Mouse (Mus musculus) right cerebral cortex, adult 2 months (tissue): ENCODE results near the gene Tuba3b.

ENCODE experiments used
- DNase-seq, 2 experiments: peaks; one replicate each; pipeline ENCODE4 v3.0.0; 2021 to 2022; ENCODE audit warnings: low spot score in 2 of 2

Gene Tuba3b

DNA sequence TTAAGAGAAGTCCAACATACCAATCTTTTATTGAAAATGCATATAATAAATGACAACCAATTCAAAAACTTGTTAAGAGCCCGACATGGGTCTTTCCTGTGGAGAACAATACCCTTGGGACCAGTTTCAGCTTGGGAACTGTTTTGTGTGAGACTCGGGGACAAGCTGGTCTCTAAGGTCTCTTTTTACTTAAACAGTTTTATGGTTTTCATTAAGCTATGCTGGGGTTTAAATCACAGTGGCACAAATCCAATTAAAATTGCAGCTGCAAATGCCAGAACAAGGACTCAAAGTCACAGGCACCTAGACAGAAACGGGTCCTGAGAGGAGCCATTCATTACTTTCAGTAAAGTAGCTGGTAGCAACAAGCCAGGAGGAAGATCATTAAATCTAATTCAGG is 10.4 kb upstream of the Tuba3b start:
- DNase-seq = no peak

DNA sequence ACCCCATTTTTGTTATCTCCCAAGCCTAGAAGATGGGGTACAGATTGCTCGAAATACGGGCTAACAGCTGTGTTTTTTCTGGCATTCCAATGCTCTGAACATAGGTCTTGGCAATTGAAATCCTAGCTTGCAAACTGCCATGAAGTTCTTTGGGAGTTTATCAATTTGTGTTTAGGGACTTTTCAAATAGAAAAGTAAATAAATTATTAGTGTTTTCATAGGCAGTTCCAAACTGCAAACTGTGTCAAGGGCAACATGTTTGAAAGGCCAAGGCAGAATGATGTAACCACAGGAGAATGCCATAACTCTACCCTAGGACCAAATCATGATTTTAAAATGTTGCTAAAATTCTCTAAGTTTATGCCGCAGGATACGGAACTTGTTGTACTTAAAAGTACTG is 7.8 kb upstream of the Tuba3b start:
- DNase-seq = no peak

DNA sequence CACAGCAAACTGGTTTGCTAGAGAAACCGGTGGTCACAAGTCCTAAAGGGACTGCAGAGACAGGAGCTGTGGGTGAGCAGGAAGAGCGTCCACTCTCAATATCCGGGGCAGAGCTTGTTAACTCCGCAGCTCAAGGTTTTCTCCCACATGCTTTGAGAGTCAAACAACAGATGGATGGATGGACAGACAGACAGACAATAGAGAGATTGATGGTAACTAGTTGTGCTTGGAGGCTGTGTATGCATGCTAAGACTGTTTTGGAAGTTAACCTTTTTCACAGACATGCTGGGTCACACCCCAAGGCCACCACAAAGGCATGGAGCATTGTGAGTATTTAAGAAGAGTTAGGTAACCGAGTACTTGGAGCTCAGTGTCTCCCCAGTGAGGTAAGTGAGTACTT is 6.9 kb upstream of the Tuba3b start:
- DNase-seq = no peak

DNA sequence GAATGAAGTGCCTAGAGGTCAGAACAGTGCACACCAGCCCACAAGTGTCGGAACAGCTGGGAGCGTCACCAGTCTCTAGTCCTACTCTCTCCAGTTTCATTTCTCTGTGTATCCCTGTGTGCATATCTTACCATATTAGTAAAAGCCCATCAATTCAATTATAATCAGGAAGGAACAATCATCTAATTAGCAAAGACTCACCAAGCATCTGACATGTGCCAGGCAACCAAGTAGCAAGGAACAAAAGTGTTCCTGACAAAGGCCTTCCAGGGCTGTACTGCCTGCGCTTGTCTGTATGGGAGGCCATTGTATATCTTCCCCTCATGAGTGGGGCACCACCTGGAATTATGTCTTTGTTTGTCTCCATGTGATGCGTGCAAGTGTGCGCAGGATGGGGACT is 4.7 kb upstream of the Tuba3b start:
- no peak for DNase-seq

DNA sequence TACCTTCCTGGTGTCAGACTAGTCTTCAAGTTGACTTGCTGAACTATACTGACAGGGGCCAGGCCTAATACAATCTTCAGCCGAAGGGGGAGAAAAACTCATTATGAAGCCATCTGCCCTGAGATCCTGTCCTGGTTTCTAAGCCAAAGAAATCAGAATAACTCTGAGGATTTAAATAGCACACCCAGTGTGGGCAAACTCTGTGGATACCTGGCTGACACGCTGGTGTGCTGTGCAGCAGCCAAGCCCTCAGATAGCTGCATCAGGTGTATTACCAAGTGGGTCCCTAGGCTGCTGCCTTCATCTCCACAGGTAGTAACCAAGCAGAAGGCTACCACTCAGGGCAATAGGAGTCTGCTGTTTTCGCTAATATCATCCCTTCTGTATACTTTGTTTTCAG is 2.9 kb upstream of the Tuba3b start:
- DNase-seq = no peak

DNA sequence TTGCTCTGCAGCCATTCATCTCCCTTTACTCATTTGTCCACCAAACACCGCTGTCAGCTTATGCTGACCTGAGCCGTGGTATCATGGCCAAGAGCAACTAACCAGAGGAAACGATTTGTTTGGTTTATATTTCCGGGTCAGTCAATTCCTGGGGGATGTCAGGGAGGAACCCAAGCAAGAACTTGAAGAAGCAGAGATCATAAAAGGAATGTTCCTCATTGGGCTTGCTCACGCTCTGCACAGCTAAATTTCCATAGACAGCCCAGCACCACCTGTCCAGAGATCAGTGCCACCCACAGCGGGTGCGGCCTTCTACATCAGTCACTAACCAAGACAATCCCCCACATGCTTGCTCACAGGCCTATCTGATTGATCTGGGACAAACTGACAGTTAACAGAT is 1.3 kb upstream of the Tuba3b start, which contains the start of gene Lmntd1:
Lmntd1 (minus strand) TSS at position 101 of the 400 bp plus-strand sequence.
- DNase-seq = no peak

DNA sequence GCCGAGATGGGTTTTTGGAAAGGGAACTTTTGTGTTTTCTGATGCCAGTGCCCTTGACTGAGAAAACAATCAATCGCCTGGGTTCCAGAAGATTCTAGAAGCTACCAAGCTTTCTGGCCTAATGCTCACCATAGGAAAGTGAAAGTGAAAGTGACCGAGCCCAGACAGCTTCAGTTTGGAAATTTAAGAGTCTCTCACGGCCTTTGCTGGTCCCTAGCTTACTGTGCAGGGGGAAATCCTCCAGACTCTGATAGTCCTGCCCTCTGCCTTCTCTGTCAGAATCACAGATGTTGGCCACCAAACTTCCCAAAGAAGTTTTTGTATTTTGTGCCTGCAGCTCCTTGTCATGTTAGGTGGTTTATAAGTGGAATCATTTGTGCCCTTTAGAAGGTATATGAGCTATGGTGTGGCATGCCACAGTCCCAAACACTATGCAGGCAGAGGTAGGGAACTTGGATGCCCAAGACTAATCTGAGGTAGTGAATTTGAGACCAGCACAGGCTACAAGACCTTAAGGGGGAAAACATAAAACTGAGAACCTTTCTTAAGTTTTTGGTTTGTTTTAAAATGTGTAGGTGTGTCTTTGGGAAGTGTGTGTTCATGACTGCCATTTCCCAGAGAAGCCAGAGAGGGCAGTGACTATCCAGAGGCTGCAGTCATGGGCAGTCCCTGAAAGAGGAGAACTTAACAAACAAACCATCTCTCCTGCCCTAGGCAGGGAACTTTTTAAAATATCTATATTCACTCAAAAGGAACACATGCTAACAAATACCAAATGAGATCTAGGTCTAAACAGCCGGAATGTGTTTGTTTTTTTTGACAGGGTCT is 1.1 kb downstream of the Tuba3b start:
- no peak for DNase-seq

DNA sequence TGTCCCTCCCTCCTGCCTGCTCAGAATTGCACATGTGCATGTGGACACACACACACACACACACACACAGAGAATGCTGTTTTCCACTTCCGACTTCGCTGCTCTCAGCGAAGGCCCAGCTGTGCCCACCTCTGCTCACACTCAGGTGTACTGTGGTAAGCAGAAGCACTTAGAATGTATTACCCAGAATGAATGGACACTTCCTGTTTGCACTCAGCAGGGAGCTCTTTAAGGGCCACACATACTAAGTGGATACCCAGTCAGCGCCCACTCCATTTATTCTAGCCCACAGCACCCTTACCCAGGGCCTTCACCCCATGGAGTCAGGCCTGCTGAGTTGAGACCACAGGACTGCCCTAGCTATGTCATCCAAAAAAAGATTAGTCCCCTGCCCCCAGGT is 7.6 kb downstream of the Tuba3b start:
- no peak for DNase-seq

DNA sequence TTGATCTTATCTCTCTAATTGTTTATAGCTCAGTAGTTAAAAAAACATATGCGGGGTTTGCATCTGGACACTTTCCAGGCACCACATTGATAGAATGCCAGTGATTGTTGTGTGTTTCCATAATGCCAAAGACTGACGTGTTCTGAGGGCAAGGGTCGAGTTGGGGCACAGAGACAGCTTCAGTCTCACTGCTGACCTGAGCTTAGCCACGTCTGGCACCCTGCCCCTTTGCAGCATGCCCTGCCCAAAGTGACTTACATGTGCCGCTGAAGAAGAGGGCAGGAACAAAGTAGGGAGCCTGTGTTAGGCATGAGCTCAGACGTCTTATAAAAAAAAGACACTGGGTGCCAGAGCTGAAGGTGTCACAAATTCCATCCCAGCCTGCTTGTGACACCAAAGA is 14.7 kb downstream of the Tuba3b start:
- DNase-seq = no peak

DNA sequence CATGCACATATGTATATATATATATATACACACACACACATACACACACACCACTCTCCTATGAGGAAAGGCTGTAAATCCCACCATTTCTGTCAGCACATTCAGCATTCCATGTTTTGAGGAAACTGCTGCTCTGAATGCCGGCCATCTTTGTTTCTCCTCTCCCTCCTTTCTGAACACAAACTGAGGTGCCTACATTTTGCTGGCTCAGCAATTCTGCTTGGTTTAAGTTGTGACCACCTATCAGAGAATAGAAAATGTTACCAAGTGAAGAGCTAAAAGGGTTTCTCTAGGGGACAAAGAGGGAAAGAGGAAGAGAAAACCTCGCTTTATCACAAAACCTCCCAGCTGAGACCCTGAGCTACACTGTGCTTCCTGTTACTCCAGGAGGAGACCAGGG is 18.9 kb downstream of the Tuba3b start:
- DNase-seq = no peak

DNA sequence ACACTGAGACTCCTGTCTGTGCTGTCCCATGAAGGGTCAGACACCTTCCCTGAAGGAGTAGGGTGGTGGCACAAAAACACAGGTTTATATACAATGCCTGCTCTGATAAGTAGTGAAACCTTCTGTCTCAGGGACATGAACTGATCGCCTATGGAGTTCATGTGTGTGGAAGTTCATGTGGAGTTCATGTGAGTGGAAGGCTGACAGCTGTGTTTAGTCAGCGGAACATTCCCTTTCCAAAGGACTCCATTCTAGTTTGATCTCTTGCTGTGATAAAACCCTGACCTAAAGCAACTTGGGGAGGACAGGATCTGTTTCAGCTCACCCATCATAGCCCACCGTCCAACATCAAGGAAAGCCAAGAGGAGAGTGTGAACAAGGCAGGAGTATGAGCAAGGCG is 21.1 kb downstream of the Tuba3b start:
- no peak for DNase-seq

DNA sequence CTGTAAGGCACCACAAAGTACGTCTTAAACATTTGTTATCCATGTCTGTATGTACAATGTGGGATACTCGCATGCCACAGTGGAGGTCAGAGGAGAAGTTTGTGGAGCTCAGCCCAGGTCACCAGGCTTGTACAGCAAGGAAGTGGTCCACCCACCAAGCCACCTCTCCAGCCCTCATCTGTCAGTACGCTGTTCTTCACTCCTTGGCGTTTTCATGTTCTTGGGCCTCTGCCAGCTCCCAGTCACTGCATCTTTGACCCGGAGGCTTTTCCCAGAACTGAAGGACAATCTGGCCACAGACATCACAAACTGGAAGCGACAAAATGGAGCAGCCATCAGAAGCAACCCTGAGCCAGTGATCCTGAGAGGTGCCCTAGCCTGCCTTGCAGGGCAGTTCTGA is 22.7 kb downstream of the Tuba3b start:
- no peak for DNase-seq

DNA sequence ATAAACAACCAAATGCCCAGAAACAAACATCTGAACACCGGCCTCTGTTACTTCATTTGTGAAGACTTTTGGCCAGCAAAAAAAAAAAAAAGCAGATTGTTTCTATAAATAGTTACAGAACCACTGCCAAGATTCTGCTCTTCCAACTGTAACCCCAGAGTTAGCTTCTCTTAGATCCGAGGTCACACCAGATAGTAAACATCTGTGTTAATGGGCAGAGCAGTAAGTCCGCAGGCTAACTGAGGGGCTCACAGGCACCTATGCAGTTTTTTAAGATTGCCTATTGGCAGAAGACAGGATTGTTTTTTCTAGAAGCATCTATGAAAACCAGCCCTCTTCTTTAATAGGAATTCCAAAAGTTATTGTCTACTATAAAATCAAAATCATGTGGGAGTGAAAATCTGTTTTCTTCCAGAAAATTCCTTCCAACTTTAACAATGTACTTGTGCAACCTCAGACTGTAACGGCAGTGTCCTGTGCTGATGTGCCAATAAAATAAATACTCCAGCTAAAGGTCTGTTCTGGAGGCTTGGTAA is 25.5 kb downstream of the Tuba3b start:
- DNase-seq = no peak

DNA sequence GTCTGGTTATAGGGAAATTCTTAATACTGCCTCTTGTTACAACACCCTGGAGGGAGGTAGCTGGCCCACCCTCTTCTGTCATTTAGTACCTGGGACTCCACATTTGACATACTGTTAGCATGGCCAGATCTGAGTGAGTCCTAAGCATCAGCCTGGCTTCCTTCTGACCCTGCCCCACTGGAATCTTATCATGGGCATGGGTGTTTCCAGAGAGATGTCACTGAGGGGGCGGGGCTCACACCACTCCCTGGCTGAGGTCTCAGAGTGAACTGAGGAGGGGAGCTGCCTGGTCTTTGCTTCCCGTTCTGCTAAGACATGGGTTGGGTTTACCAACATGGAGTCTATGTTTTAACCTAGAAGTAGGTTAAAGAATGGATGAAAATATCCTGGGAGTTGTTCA is 36.4 kb downstream of the Tuba3b start:
- no peak for DNase-seq

DNA sequence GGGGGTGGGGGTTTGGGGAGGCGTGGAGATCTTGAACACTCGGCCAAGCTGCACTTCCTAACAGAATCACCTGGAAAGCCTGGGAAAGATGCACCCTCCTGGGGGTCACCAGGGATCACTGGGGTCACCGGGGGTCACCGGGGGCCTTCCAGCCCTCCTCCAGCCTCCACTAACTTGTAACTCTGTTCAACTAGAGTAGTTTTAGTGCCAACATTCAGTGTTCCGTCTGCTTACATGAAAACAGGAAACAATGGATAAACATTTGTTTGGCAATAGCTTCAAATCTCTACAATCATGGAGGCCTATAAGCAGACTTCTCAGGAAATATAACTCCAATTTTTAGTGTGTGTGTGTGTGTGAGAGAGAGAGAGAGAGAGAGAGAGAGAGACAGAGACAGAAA is 37.4 kb downstream of the Tuba3b start:
- DNase-seq = no peak

DNA sequence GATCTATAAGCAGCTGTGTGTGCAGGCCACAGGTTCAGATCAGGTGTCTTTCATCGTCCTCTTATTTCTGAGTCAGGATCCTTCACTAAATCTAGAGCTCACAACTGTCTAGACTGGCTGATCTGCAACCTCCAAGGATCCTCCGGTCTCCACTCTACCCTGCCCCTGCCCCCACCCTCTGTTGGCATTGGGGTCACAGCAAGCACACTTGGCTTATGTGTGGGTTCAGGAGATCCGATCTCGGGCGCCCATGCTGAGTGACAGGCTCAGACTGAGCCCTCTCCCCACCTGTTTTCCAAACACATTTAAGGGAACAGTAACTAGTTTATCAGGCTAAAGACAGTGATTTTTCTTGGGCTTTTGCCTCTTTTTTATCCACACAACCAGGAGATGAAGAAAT is 38.1 kb downstream of the Tuba3b start:
- DNase-seq = no peak

DNA sequence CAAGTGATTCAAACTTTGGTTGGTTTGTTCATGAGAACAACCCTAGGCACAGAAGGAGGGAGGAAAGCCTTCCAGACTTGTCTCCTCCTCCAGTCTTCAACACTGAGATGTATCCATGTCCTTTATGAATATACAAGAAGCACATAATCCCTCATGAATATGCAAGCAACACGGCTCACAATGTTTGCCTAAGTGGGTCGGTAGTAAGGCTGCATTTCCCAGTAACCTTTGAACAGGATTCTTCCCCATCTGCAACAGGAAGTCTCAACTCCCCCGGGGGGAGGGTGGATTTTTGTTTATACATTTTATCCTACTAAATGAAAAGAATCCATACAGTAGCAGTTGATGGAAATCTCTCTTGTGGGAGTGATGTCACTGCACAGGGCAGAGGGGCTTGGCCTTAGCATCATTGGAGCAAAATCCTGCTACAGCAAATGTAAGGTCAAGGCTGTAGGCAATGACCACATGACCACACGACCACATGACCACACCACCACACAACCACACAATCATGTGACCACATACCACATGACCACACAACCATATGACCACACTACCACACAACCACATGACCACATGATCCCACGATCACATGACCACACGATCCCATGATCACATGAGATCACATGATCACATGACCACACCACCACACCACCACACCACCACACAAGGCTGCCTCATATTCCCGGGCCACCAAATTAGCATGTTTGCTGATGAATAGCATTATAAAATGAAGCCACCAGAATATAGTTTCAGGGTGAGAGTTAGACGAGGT is 38.7 kb downstream of the Tuba3b start:
- DNase-seq = no peak

DNA sequence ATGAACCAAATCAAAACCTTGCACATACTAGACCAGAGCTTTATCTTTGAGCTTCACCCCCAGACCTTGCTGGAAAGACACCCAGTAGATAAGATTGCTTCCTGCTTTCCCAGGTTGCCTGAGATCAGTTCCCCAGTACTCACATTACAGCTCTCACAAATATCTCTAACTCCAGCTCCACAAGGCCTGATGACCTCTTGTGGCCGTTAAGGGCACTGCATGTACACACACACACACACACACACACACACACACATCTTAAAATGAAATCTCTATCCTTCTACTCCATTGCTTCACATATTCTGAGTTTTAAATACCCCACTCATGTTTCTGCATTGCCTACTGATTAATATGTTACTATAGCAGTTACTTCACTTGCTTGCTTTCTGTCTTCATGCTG is 40.1 kb downstream of the Tuba3b start:
- no peak for DNase-seq

DNA sequence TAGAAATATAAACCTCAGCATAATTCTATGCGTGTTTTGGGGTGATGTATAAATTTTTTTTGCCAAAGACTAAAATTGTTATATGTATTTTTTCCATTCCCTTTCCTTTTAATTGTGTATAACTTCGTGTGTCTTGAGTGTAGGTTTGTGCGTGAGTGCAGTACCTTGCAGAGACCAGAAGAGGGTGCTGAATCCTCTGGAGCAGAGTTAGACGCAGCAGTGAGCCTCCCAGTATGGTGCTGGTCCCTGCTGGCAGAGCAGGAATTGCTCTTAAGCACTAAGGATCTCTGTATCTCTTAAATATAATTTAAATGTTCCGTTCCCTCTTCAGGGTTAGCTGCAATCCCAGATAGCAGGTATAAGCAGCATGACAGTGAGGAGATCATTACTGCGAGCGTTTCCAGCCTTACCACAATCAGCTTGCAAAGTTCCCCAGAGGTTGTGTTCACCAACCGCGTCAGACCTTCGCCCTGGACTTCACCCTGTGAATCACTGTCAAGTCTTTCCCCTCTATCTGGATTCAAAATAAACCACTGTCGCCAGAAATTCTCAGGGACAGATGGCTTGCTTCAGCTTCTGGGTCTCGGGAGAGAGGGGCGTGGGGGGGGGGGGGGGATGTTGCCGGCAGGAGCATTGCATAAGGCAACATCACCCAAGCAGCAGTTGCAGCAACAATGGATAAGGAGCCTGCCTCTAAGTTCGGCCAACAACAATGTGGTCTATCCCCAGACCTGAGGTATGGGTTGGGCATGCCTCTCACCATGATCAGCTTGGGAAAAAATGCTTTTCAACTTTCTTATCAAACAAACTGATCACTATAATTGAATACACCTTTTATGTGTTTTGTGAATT is 41.4 kb downstream of the Tuba3b start:
- no peak for DNase-seq

DNA sequence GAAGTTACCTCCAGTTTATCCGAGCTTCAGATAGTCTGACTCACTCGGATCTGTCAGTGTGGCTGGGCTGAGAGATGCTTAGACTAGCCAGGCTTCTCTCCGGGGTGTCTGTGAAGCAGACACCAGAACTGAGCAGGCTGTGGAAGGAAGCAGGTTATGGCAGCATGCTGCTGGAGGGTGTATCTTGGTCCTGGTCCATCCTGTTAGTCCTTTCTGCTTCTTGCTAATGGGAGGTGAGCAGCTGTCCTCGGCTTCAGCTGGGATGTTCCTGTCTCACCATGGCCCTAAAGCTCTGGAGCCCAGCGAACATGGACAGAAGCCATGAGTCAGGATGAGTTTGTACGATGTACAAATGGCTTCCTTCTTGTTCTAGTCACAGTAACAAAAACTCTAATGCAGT is 43.6 kb downstream of the Tuba3b start:
- no peak for DNase-seq

DNA sequence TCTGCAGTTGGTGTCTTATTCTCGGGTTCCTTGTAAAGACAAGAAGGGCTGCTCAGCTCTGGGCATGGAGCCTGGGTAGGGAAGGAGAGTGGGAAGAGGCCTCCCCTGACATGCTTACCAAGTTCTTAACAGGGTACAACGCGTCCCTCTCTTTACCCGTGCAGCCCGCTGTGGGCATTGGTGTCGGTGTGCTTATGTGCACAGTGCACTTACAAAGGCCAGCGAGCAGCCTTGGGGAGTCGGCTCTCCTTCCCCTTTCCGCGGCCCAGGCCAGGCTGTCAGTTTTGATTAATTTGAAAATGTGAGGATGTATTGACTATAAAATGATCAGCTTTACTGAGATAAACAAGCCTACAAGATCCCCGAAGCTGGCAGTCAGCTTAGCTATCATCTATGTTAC is 45.4 kb downstream of the Tuba3b start:
- DNase-seq = no peak

DNA sequence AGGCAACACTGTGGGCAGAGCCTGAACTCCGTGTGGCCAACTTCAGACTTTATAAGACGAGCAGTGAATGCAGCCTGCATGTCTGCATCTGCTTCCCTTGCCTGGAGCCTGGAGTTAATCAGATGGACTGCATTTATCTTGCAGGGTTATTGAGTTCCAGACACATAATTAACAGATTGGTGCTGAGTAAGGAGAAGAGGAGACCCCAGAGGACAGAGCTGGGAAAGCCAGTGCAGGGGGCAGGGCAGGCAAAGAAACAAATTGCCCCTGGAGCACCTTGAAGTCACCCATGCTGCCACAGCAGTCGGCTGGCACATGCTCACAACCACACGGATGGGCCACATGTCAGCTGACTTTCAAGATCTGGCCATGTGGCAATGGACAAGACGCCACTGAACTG is 48.7 kb downstream of the Tuba3b start:
- no peak for DNase-seq
